Mouse (Mus musculus) layer of hippocampus, adult 2 months (tissue): ENCODE measurements around the gene Ccdc162. TPM values are rescaled to one million over a fixed set of nuclear protein-coding genes. Genes with fewer than 3 reads are reported as not detected.

Experiments
- DNase-seq, 2 experiments: peaks; one replicate each; pipeline ENCODE4 v3.0.0; 2022; ENCODE audit warnings: low spot score in 2 of 2
- H3K27ac ChIP-seq: fragments of 200-600 bp; 2 replicates; pipeline ENCODE4 v1.8.1; 2022
- H3K4me3 ChIP-seq: fragments of 200-600 bp; 2 replicates; pipeline ENCODE4 v1.8.1; 2022; ENCODE audit warnings: mild to moderate bottlenecking
- CTCF ChIP-seq: fragments of 200-600 bp; conservative IDR thresholded peaks from 2 replicates; pipeline ENCODE4 v1.8.1; 2022; ENCODE audit warnings: antibody characterized with exemption, mild to moderate bottlenecking, moderate library complexity
- microRNA-seq, 2 experiments: library from miRNA; unstranded; fragments of <30 nt; microRNA quantifications; one replicate each; pipeline ENCODE4 v1.2.0; 2021
- total RNA-seq, 2 experiments: library from RNA; stranded (reverse); gene quantifications; 2 replicates each; pipeline ENCODE4 v1.2.3; 2021

The Ccdc162 gene
- total RNA-seq, 2 experiments from 2014 or later, result 0.91 to 1.6 TPM

- H3K27ac ChIP-seq, result peak within 1 kb of the TSS; percentile 89
- DNase-seq, result peak; percentile 93
- peak; percentile 41 for TF ChIP-seq CTCF
- H3K4me3 ChIP-seq, result peak within 1 kb of the TSS; percentile 95
These were observed 226.5 kb downstream of the Ccdc162 start, which contains the start of the genes Smpd2 and Ppil6 for GRCm38 (mm10) chr10:41489708-41490517. Gene Smpd2 (minus strand): TSS chr10:41490369. Gene Ppil6 (plus strand): TSS chr10:41490439.

GRCm38 (mm10) chr10:41489294-41489693 lies 227.1 kb downstream of the Ccdc162 start:
- peak overlapping the region; percentile 95 for H3K4me3 ChIP-seq
- TF ChIP-seq CTCF, result 0 out of 2 replicates have a peak, but pooled peaks have one; percentile 8
- peak overlapping the region; percentile 89; the same call in 1 of the 2 replicates for H3K27ac ChIP-seq
- no peak for DNase-seq

GRCm38 (mm10) chr10:41488877-41489276 lies 227.6 kb downstream of the Ccdc162 start:
- DNase-seq, result no peak
- H3K27ac ChIP-seq, result no peak overlapping the region
- no peak for TF ChIP-seq CTCF
- H3K4me3 ChIP-seq, result peak overlapping the region; percentile 95

Small RNA genes lying within 50 kb of the gene (microRNA-seq; reads per million reads assigned to microRNA genes)
- gene Mir3473b, result 0 reads per million in 2 experiments

Other genes starting within 250 kb of the Ccdc162 start
- gene Mical1, start 240.3 kb downstream of the Ccdc162 start, total RNA-seq, result 10 to 100 TPM; 18.5 to 19.2 TPM
- 10 to 100 TPM; 17.8 to 23.7 TPM for gene Smpd2, start 226.3 kb downstream of the Ccdc162 start, total RNA-seq
- gene Ppil6, start 226.2 kb downstream of the Ccdc162 start, total RNA-seq, result 1 to 10 TPM; 7.8 to 9.7 TPM
- 10 to 100 TPM; 56.8 to 67.2 TPM for gene Cd164, start 197.2 kb downstream of the Ccdc162 start, total RNA-seq
- 1 to 10 TPM; 8.5 to 8.6 TPM for gene Cep57l1, start 93.2 kb upstream of the Ccdc162 start, total RNA-seq
- gene Sesn1, start 93.3 kb upstream of the Ccdc162 start, total RNA-seq, result 10 to 100 TPM; 51.4 to 55.3 TPM